Mouse (Mus musculus) neural tube, embryonic 13.5 days (tissue): Measurements from ENCODE around the gene Kcnq5. TPM values are rescaled to one million over a fixed set of nuclear protein-coding genes. Genes with fewer than 3 reads are reported as not detected.

Source experiments
- ATAC-seq: fragments of 200-750 bp; cut with Nextera tagmentation; 2 replicates; pipeline ENCODE4 v1.8.0; 2017; ENCODE audit warnings: low read depth, mild to moderate bottlenecking, moderate TSS enrichment, moderate library complexity
- H3K27ac ChIP-seq: fragments of 300-500 bp; sonication (generic); replicated peaks from 2 replicates; pipeline ENCODE4 v1.5.1; 2015; ENCODE audit warnings: moderate library complexity, mild to moderate bottlenecking, inconsistent platforms
- H3K27me3 ChIP-seq: fragments of 300-500 bp; sonication (generic); 2 replicates; pipeline ENCODE4 v1.6.1; 2015; ENCODE audit warnings: mild to moderate bottlenecking, inconsistent platforms
- H3K36me3 ChIP-seq: fragments of 300-500 bp; sonication (generic); 2 replicates; pipeline ENCODE4 v1.6.1; 2015; ENCODE audit warnings: mild to moderate bottlenecking, inconsistent platforms
- H3K4me1 ChIP-seq: fragments of 300-500 bp; sonication (generic); replicated peaks from 2 replicates; pipeline ENCODE4 v1.6.1; 2015; ENCODE audit warnings: inconsistent platforms
- H3K4me2 ChIP-seq: fragments of 300-500 bp; sonication (generic); 2 replicates; pipeline ENCODE4 v1.6.1; 2015; ENCODE audit warnings: inconsistent platforms, mild to moderate bottlenecking, moderate library complexity
- H3K4me3 ChIP-seq: fragments of 300-500 bp; sonication (generic); 2 replicates; pipeline ENCODE4 v1.5.1; 2015; ENCODE audit warnings: mild to moderate bottlenecking, inconsistent platforms
- H3K9ac ChIP-seq: fragments of 300-500 bp; sonication (generic); 2 replicates; pipeline ENCODE4 v1.6.1; 2015; ENCODE audit warnings: moderate library complexity, mild to moderate bottlenecking, inconsistent platforms
- H3K9me3 ChIP-seq: fragments of 300-500 bp; sonication (generic); 2 replicates; pipeline ENCODE4 v1.6.1; 2016; ENCODE audit warnings: inconsistent platforms
- WGBS: fragments of 180-500 bp; shearing (Covaris S2); methylation state at CpG from one replicate; pipeline ENCODE4 v1.1.7; 2015; 5-methylcytosine and 5-hydroxymethylcytosine counted together
- polyA plus RNA-seq: library from polyadenylated mRNA; unstranded; fragments of >200 nt; fragmentation: Nextera tagmentation; extraction: Ambion mirVana; gene quantifications from 2 replicates; pipeline ENCODE4 v1.2.1, GENCODE M21; 2015

The Kcnq5 gene
- polyA plus RNA-seq, 1 experiment from 2014 or later, result 1.4 TPM

GRCm38 (mm10) chr1:21927182-21927581, 34.6 kb downstream of the Kcnq5 start:
- WGBS, result 93% methylated on average over 4 of the region's 4 CpGs

GRCm38 (mm10) chr1:21923293-21923642, 38.5 kb downstream of the Kcnq5 start:
- no peak for ATAC-seq
- Histone ChIP-seq H3K4me3 (no peak overlapping the region), H3K27me3 (no peaks in the 10 kb centered on the region), H3K4me2 (no peak overlapping the region), H3K4me1 (no peaks in the 10 kb centered on the region), H3K36me3 (no peaks in the 10 kb centered on the region), H3K9me3 (no peaks in the 10 kb centered on the region), H3K9ac (no peak overlapping the region), H3K27ac (no peak overlapping the region)
- 87% methylated on average over 1 of the region's 1 CpGs for WGBS

More at GRCm38 (mm10) chr1:21927182-21927581, 34.6 kb downstream of the Kcnq5 start:
- Histone ChIP-seq H3K27ac (no peak overlapping the region), H3K27me3 (no peaks in the 10 kb centered on the region), H3K36me3 (no peaks in the 10 kb centered on the region), H3K9ac (no peak overlapping the region), H3K4me2 (no peak overlapping the region), H3K4me3 (no peak overlapping the region), H3K9me3 (no peaks in the 10 kb centered on the region), H3K4me1 (no peaks in the 10 kb centered on the region)
- no peak for ATAC-seq

GRCm38 (mm10) chr1:21922578-21923292, 39.0 kb downstream of the Kcnq5 start:
- Histone ChIP-seq H3K4me2 (no peak overlapping the region), H3K9ac (no peak overlapping the region), H3K36me3 (no peaks in the 10 kb centered on the region), H3K9me3 (no peaks in the 10 kb centered on the region), H3K4me3 (no peak overlapping the region), H3K27me3 (no peaks in the 10 kb centered on the region), H3K4me1 (no peaks in the 10 kb centered on the region), H3K27ac (no peak overlapping the region)
- no peak for ATAC-seq
- 87% methylated on average over 8 of the region's 8 CpGs for WGBS

- 59% methylated on average over 6 of the region's 6 CpGs for whole genome bisulfite sequencing
Observed at GRCm38 (mm10) chr1:21919276-21919675, 42.5 kb downstream of the Kcnq5 start.

GRCm38 (mm10) chr1:21896067-21896719, 65.5 kb downstream of the Kcnq5 start:
- H3K27me3 ChIP-seq, result no peaks in the 10 kb centered on the region
- H3K4me2 ChIP-seq, result no peak overlapping the region
- ATAC-seq, result no peak
- H3K4me1 ChIP-seq, result no peaks in the 10 kb centered on the region
- H3K9ac ChIP-seq, result no peak overlapping the region
- H3K9me3 ChIP-seq, result no peaks in the 10 kb centered on the region
- 85% methylated on average over 5 of the region's 5 CpGs for WGBS
- no peak overlapping the region for H3K27ac ChIP-seq
- no peak overlapping the region for H3K4me3 ChIP-seq
- H3K36me3 ChIP-seq, result no peaks in the 10 kb centered on the region

More at GRCm38 (mm10) chr1:21919276-21919675, 42.5 kb downstream of the Kcnq5 start:
- Histone ChIP-seq H3K4me3 (no peak overlapping the region), H3K27me3 (no peaks in the 10 kb centered on the region), H3K9ac (no peak overlapping the region), H3K4me2 (no peak overlapping the region), H3K9me3 (no peaks in the 10 kb centered on the region), H3K4me1 (no peaks in the 10 kb centered on the region), H3K36me3 (no peaks in the 10 kb centered on the region), H3K27ac (no peak overlapping the region)
- peak; percentile 50; the same call in 1 of the 2 replicates for ATAC-seq

- Histone ChIP-seq H3K9ac (no peak overlapping the region), H3K36me3 (no peaks in the 10 kb centered on the region), H3K9me3 (no peaks in the 10 kb centered on the region), H3K27me3 (no peaks in the 10 kb centered on the region), H3K4me3 (no peak overlapping the region), H3K4me1 (no peaks in the 10 kb centered on the region), H3K27ac (no peak overlapping the region), H3K4me2 (no peak overlapping the region)
- ATAC-seq, result no peak
- 69% methylated on average over 3 of the region's 3 CpGs for WGBS
Observed at GRCm38 (mm10) chr1:21883747-21884146, 78.0 kb downstream of the Kcnq5 start.

GRCm38 (mm10) chr1:21870889-21871288, 90.9 kb downstream of the Kcnq5 start:
- Histone ChIP-seq H3K4me2 (no peak overlapping the region), H3K36me3 (no peaks in the 10 kb centered on the region), H3K4me1 (no peaks in the 10 kb centered on the region), H3K27ac (no peak overlapping the region), H3K9me3 (no peaks in the 10 kb centered on the region), H3K4me3 (no peak overlapping the region), H3K27me3 (no peaks in the 10 kb centered on the region), H3K9ac (no peak overlapping the region)
- 61% methylated on average over 4 of the region's 4 CpGs for WGBS
- ATAC-seq, result no peak

- H3K4me2 ChIP-seq, result no peak overlapping the region
- WGBS, result 61% methylated on average over 1 of the region's 1 CpGs
- no peaks in the 10 kb centered on the region for H3K36me3 ChIP-seq
- ATAC-seq, result no peak
- no peaks in the 10 kb centered on the region for H3K4me1 ChIP-seq
- H3K27me3 ChIP-seq, result no peaks in the 10 kb centered on the region
- H3K27ac ChIP-seq, result no peak overlapping the region
- H3K4me3 ChIP-seq, result no peak overlapping the region
- H3K9me3 ChIP-seq, result no peaks in the 10 kb centered on the region
- no peak overlapping the region for H3K9ac ChIP-seq
Observed at GRCm38 (mm10) chr1:21868484-21868883, 93.3 kb downstream of the Kcnq5 start.

- H3K27ac ChIP-seq, result no peak overlapping the region
- no peak overlapping the region for H3K4me2 ChIP-seq
- no peaks in the 10 kb centered on the region for H3K27me3 ChIP-seq
- no peaks in the 10 kb centered on the region for H3K36me3 ChIP-seq
- H3K4me3 ChIP-seq, result no peak overlapping the region
- no peaks in the 10 kb centered on the region for H3K9me3 ChIP-seq
- no peak overlapping the region for H3K9ac ChIP-seq
- 69% methylated on average over 3 of the region's 3 CpGs for WGBS
- ATAC-seq, result no peak
- no peaks in the 10 kb centered on the region for H3K4me1 ChIP-seq
Observed at GRCm38 (mm10) chr1:21856399-21856798, 105.3 kb downstream of the Kcnq5 start.

- no peak for ATAC-seq
- H3K27me3 ChIP-seq, result no peaks in the 10 kb centered on the region
- H3K36me3 ChIP-seq, result no peaks in the 10 kb centered on the region
- 63% methylated on average over 3 of the region's 3 CpGs for WGBS
- H3K4me2 ChIP-seq, result no peak overlapping the region
- no peak overlapping the region for H3K9ac ChIP-seq
- no peaks in the 10 kb centered on the region for H3K4me1 ChIP-seq
- H3K4me3 ChIP-seq, result no peak overlapping the region
- no peak overlapping the region for H3K27ac ChIP-seq
- no peaks in the 10 kb centered on the region for H3K9me3 ChIP-seq
Observed at GRCm38 (mm10) chr1:21838534-21838933, 123.2 kb downstream of the Kcnq5 start.

- H3K27ac ChIP-seq, result no peak overlapping the region
- no peaks in the 10 kb centered on the region for H3K4me1 ChIP-seq
- H3K36me3 ChIP-seq, result no peaks in the 10 kb centered on the region
- no peaks in the 10 kb centered on the region for H3K27me3 ChIP-seq
- no peak overlapping the region for H3K9ac ChIP-seq
- no peak overlapping the region for H3K4me3 ChIP-seq
- ATAC-seq, result no peak
- 78% methylated on average over 2 of the region's 2 CpGs for WGBS
- no peaks in the 10 kb centered on the region for H3K9me3 ChIP-seq
- H3K4me2 ChIP-seq, result no peak overlapping the region
Observed at GRCm38 (mm10) chr1:21837387-21837786, 124.4 kb downstream of the Kcnq5 start.

- H3K4me2 ChIP-seq, result no peak overlapping the region
- no peaks in the 10 kb centered on the region for H3K9me3 ChIP-seq
- no peaks in the 10 kb centered on the region for H3K27me3 ChIP-seq
- no peaks in the 10 kb centered on the region for H3K36me3 ChIP-seq
- no peak for ATAC-seq
- H3K27ac ChIP-seq, result no peak overlapping the region
- no peak overlapping the region for H3K9ac ChIP-seq
- 78% methylated on average over 3 of the region's 3 CpGs for WGBS
- no peaks in the 10 kb centered on the region for H3K4me1 ChIP-seq
- no peak overlapping the region for H3K4me3 ChIP-seq
Observed at GRCm38 (mm10) chr1:21836337-21836736, 125.4 kb downstream of the Kcnq5 start.
